Mouse (Mus musculus): ENCODE data around the gene Elavl3.

- TF ChIP-seq EP300 (IDR thresholded peaks at IDR 0.05; ENCODE audit: low read depth in 1 of 2, low read length in 2 of 2) (no peak), CTCF (IDR thresholded peaks at IDR 0.05 in 2 of 3, conservative IDR thresholded peaks at IDR 0.05 in 1 of 3; ENCODE audit: control insufficient read depth in 1 of 3, insufficient read depth in 1 of 3, low read depth in 2 of 3, low read length in 3 of 3, poor library complexity in 1 of 3, severe bottlenecking in 1 of 3) (no peak)
Observed at GRCm38 (mm10) chr9:22054411-22055076, 2.7 kb upstream of the Elavl3 start.

All from MEL (cell line).